Mouse (Mus musculus) midbrain, embryonic 15.5 days (tissue): ENCODE measurements around the gene Arih1. TPM values are rescaled to one million over a fixed set of nuclear protein-coding genes. Genes with fewer than 3 reads are reported as not detected.
"Not testable (repeated sequence)": the region's sequence is repeated elsewhere in the genome, so short reads cannot be mapped to it uniquely, and the experiment has no call there.

ENCODE experiments used
- ATAC-seq: fragments of 200-750 bp; cut with Nextera tagmentation; replicated peaks from 2 replicates; pipeline ENCODE4 v1.8.0; 2017; ENCODE audit warnings: moderate TSS enrichment
- H3K27ac ChIP-seq: fragments of 300-500 bp; sonication (generic); 2 replicates; pipeline ENCODE4 v1.5.1; 2015; ENCODE audit warnings: mild to moderate bottlenecking, inconsistent platforms
- H3K27me3 ChIP-seq: fragments of 300-500 bp; sonication (generic); replicated peaks from 2 replicates; pipeline ENCODE4 v1.6.1; 2015; ENCODE audit warnings: inconsistent platforms
- H3K36me3 ChIP-seq: fragments of 300-500 bp; sonication (generic); replicated peaks from 2 replicates; pipeline ENCODE4 v1.6.1; 2015; ENCODE audit warnings: inconsistent platforms
- H3K4me1 ChIP-seq: fragments of 300-500 bp; sonication (generic); 2 replicates; pipeline ENCODE4 v1.6.1; 2015; ENCODE audit warnings: inconsistent platforms
- H3K4me2 ChIP-seq: fragments of 300-500 bp; sonication (generic); 2 replicates; pipeline ENCODE4 v1.6.1; 2015; ENCODE audit warnings: inconsistent platforms, mild to moderate bottlenecking, moderate library complexity
- H3K4me3 ChIP-seq: fragments of 300-500 bp; sonication (generic); 2 replicates; pipeline ENCODE4 v1.5.1; 2015; ENCODE audit warnings: mild to moderate bottlenecking, inconsistent platforms
- H3K9ac ChIP-seq: fragments of 300-500 bp; sonication (generic); 2 replicates; pipeline ENCODE4 v1.6.1; 2015; ENCODE audit warnings: mild to moderate bottlenecking, inconsistent platforms
- H3K9me3 ChIP-seq: fragments of 300-500 bp; sonication (generic); 2 replicates; pipeline ENCODE4 v1.6.1; 2016; ENCODE audit warnings: inconsistent platforms
- WGBS: fragments of 180-500 bp; shearing (Covaris S2); methylation state at CpG from one replicate; pipeline ENCODE4 v1.1.7; 2015; ENCODE audit warnings: mixed read lengths; 5-methylcytosine and 5-hydroxymethylcytosine counted together
- polyA plus RNA-seq: library from polyadenylated mRNA; unstranded; fragments of >200 nt; fragmentation: Nextera tagmentation; extraction: Ambion mirVana; gene quantifications from 2 replicates; pipeline ENCODE4 v1.2.1, GENCODE M21; 2015

Arih1 gene
- polyA plus RNA-seq, 1 experiment from 2014 or later = 17.4 TPM

DNA sequence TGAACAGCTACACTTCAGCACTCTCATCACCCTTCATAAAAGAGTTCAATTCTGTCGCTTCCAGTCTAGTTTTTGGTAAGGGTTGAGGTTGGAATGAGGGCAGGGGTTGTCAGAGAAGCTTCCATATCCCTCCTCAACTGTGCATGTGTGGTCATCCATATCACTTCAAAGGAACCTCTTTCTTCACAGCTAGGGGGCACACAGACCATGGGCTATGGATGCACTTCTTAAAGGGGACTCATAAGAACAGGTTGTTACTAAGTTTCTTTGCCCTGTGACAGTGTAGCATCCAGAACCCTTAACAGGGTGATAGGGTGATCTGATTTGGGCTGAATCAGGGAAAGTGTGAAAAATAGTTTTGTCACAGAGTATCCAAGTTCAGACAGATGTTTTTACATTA is 128.4 kb downstream of the Arih1 start:
- not testable (repeated sequence) for H3K4me1 ChIP-seq, ATAC-seq, H3K9ac ChIP-seq, H3K27ac ChIP-seq, H3K4me3 ChIP-seq, H3K27me3 ChIP-seq, H3K36me3 ChIP-seq, H3K4me2 ChIP-seq, H3K9me3 ChIP-seq
- 65% methylated on average over 1 of the region's 1 CpGs for WGBS

DNA sequence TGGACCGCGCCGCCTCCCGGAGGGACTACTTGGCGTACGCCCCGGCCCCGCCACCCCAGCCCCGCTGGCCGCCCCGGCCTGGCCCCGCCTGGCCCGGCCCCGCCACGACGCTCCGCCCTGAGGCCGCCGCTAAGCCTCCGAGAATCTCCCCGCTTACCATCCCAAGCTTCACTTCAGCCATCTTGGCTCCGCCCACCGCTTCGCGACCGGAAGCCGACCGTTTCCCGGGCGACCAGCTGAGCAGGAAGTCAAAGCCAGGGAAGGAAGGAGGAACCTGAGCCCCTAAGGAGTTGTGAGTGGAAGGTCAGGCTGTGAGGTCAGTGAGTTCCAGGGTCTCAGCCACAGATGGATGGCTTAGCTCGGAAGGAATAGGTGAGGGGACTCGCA is 133.2 kb downstream of the Arih1 start, which contains the start of gene Bbs4:
Gene Bbs4 (minus strand): TSS at position 256 of the 387 bp plus-strand sequence.
- Histone ChIP-seq H3K4me1 (peaks cover 16% of the 10 kb centered on the region), H3K36me3 (no peaks in the 10 kb centered on the region), H3K4me3 (peak within 1 kb of the TSS; percentile 86), H3K27me3 (no peaks in the 10 kb centered on the region), H3K4me2 (peak within 1 kb of the TSS; percentile 57), H3K9ac (peak within 1 kb of the TSS; percentile 91), H3K27ac (peak within 1 kb of the TSS; percentile 90), H3K9me3 (no peaks in the 10 kb centered on the region)
- ATAC-seq = peak; percentile 92
- under 1% methylated on average over 32 of the region's 32 CpGs for WGBS

DNA sequence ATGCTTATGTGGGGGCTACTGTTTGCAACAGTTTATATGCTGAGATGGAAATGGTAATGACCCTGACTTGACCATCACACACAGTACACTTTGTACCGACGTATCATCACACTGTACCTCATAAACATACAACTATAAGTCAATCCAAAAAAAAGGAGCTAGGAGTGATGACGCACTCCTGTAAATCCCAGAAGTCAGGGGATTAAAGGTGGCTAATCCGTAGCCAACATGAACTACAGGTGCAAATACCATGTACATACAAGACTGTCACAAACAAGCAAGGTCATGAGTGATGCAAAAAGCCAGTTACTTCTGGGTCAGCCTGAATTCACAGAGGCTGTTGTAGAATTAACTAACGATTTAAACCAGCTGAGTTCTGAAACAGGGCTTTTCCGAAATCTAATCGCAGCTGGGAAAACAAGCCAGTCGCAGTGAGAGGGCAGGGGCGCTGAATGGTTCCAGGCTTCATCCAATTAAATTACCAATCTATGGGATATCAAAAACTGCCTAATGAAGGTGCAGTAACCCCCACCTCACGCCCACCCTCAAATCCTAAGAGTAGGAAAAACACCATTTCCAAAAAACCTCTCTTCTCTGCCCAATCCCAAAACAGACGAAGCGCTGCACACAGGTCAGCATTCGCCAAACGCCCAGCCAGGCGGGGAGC is 133.7 kb downstream of the Arih1 start:
- Histone ChIP-seq H3K27ac (peak overlapping the region; percentile 90), H3K9me3 (no peaks in the 10 kb centered on the region), H3K4me2 (peak overlapping the region; percentile 57), H3K4me1 (peaks cover 16% of the 10 kb centered on the region), H3K9ac (peak overlapping the region; percentile 91), H3K4me3 (peak overlapping the region; percentile 86), H3K27me3 (no peaks in the 10 kb centered on the region), H3K36me3 (no peaks in the 10 kb centered on the region)
- 7% methylated on average over 15 of the region's 15 CpGs for WGBS
- peak; percentile 39 for ATAC-seq

DNA sequence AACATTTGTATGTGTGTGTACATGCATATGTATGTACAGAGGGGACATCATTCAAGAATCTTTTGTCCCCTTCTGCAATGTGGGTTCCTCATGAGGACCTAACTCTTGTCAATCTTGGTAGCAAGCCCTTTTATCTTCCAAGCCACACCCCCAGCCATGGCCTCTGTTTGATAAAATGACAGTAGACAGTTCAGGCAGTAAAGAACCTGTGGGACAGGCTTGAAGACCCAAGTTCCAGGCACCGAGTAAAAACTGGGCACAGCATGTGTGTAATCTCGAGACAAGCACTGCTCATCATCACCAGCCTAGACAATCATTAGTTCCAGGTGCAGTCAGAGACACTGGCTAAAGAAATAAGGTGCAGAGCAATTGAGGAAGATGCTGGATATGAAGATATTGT is 140.2 kb downstream of the Arih1 start:
- 76% methylated on average over 2 of the region's 2 CpGs for WGBS
- Histone ChIP-seq H3K27ac (no peak overlapping the region), H3K27me3 (no peaks in the 10 kb centered on the region), H3K36me3 (peaks cover 14% of the 10 kb centered on the region), H3K4me2 (no peak overlapping the region), H3K4me3 (no peak overlapping the region), H3K9me3 (no peaks in the 10 kb centered on the region), H3K4me1 (0 out of 2 replicates have a peak, but pooled peaks cover 3% of the 10 kb centered on the region), H3K9ac (no peak overlapping the region)
- no peak for ATAC-seq

DNA sequence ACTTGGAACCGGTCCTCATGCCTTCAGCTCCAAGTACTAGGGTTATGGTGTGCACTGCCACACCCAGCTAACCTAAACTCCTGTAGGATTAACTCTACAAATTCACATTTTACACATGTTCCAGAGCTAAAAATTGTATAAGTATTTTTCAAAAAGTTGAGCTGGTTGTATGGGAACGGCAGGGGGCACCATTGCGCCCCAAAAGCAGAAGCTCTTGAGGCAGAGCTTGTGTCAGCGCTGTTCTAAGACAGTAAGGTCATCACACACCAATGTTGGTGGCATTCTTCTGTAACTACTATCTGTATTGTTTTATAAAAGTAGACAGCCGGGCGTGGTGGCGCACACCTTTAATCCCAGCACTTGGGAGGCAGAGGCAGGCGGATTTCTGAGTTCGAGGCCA is 146.4 kb downstream of the Arih1 start:
- Histone ChIP-seq H3K4me3 (no peak overlapping the region), H3K9ac (no peak overlapping the region), H3K27me3 (no peaks in the 10 kb centered on the region), H3K36me3 (peaks cover 22% of the 10 kb centered on the region), H3K4me1 (no peaks in the 10 kb centered on the region), H3K9me3 (no peaks in the 10 kb centered on the region), H3K27ac (no peak overlapping the region), H3K4me2 (no peak overlapping the region)
- ATAC-seq = no peak
- WGBS = 90% methylated on average over 9 of the region's 9 CpGs

DNA sequence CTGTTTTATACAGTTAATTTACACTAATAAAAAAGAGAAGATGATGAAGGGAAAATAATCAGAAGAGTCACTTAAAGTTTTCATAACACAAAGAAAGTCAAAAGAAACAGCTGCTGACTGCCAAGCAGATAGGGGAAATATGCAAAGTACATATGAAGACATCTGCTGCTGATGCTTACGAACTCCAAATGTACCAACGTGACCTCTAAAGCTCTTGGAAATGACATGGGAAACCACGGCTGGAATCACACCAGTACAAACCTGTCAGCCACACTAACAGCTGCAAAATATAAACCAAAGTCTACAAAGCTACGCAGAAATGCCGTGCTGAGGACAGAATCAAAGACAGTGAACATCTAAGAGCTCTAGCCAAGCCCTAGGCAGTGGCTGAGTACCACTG is 147.3 kb downstream of the Arih1 start:
- Histone ChIP-seq H3K4me3 (no peak overlapping the region), H3K4me1 (no peaks in the 10 kb centered on the region), H3K4me2 (no peak overlapping the region), H3K36me3 (peaks cover 25% of the 10 kb centered on the region), H3K9ac (no peak overlapping the region), H3K27me3 (no peaks in the 10 kb centered on the region), H3K27ac (no peak overlapping the region), H3K9me3 (no peaks in the 10 kb centered on the region)
- WGBS = 92% methylated on average over 5 of the region's 5 CpGs
- ATAC-seq = no peak

DNA sequence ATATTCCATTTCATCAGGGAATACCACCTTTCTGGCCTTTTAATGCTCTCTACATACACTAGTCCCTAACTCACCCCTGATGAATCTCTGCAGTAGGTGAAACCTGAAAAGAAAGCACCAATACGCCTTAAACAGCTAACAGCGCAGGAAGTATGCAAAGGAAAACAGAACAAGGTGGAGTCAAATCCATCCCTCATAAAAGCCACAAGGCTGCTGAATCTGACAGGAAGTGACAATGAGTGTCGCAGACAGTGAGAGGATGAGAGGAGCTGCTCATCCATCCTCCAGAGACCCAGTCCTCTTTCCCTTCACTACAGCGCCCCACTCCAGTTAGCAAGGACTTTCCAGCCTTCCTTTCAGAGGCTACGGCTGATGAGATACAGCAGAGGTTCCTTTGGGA is 148.0 kb downstream of the Arih1 start:
- H3K4me3 ChIP-seq = no peak overlapping the region
- H3K27ac ChIP-seq = no peak overlapping the region
- no peak overlapping the region for H3K9ac ChIP-seq
- H3K27me3 ChIP-seq = no peaks in the 10 kb centered on the region
- 79% methylated on average over 5 of the region's 5 CpGs for WGBS
- H3K4me1 ChIP-seq = no peaks in the 10 kb centered on the region
- no peak overlapping the region for H3K4me2 ChIP-seq
- H3K9me3 ChIP-seq = no peaks in the 10 kb centered on the region
- peaks cover 27% of the 10 kb centered on the region for H3K36me3 ChIP-seq
- no peak for ATAC-seq

Other genes starting within 250 kb of the Arih1 start
- 23.5 and 24.5 TPM in 2 replicates for gene Adpgk, start 195.1 kb downstream of the Arih1 start, polyA plus RNA-seq
- gene Bbs4, start 133.1 kb downstream of the Arih1 start, polyA plus RNA-seq = 46.2 and 48.5 TPM in 2 replicates
- 61.2 and 67.6 TPM in 2 replicates for gene Hexa, start 52.9 kb upstream of the Arih1 start, polyA plus RNA-seq
- gene Tmem202, start 53.2 kb upstream of the Arih1 start, polyA plus RNA-seq = 0.42 and 0.67 TPM in 2 replicates
- 58.0 and 61.8 TPM in 2 replicates for gene Celf6, start 91.3 kb upstream of the Arih1 start, polyA plus RNA-seq
- 228 and 229 TPM in 2 replicates for gene Parp6, start 130.7 kb upstream of the Arih1 start, polyA plus RNA-seq
- gene Pkm, start 169.8 kb upstream of the Arih1 start, polyA plus RNA-seq = 1,075 and 1,145 TPM in 2 replicates
- gene Gramd2, start 193.5 kb upstream of the Arih1 start, polyA plus RNA-seq = 4.4 and 4.6 TPM in 2 replicates